Mouse (Mus musculus): ENCODE measurements at regions not wholly inside any gene's neighbourhood (a gene's known extent, or its start where the extent isn't known, plus 50 kb on each side); places are given as distances from the start of the nearest gene placed in this dataset.

GRCm38 (mm10) chr11:45174811-45175798, 558.0 kb downstream of the Ebf1 start:
- DNase-seq (ENCODE audit: low spot score), result no peak

GRCm38 (mm10) chr11:45176971-45177370, 559.9 kb downstream of the Ebf1 start:
- no peak for DNase-seq (ENCODE audit: low spot score)

- DNase-seq (ENCODE audit: low spot score), result no peak
Observed at GRCm38 (mm10) chr11:45178036-45178435, 560.9 kb downstream of the Ebf1 start.

GRCm38 (mm10) chr11:45179019-45179418, 561.9 kb downstream of the Ebf1 start:
- DNase-seq (ENCODE audit: low spot score), result no peak

- no peak for DNase-seq (ENCODE audit: low spot score)
Observed at GRCm38 (mm10) chr11:45190601-45191370, 573.7 kb downstream of the Ebf1 start.

GRCm38 (mm10) chr11:45191392-45192189, 574.5 kb downstream of the Ebf1 start:
- DNase-seq (ENCODE audit: low spot score), result no peak

GRCm38 (mm10) chr11:45193319-45193718, 576.2 kb downstream of the Ebf1 start:
- DNase-seq (ENCODE audit: low spot score), result no peak

GRCm38 (mm10) chr11:45199520-45199919, 582.4 kb downstream of the Ebf1 start:
- no peak for DNase-seq (ENCODE audit: low spot score)

- no peak for DNase-seq (ENCODE audit: low spot score)
Observed at GRCm38 (mm10) chr11:45200714-45201405, 583.7 kb downstream of the Ebf1 start.

GRCm38 (mm10) chr11:45203446-45203845, 586.3 kb downstream of the Ebf1 start:
- no peak for DNase-seq (ENCODE audit: low spot score)

GRCm38 (mm10) chr11:45206611-45207525, 589.8 kb downstream of the Ebf1 start:
- DNase-seq (ENCODE audit: low spot score), result no peak

- no peak for DNase-seq (ENCODE audit: low spot score)
Observed at GRCm38 (mm10) chr11:45214096-45214495, 597.0 kb downstream of the Ebf1 start.

- no peak for DNase-seq (ENCODE audit: low spot score)
Observed at GRCm38 (mm10) chr11:45216942-45217474, 599.9 kb downstream of the Ebf1 start.

- DNase-seq (ENCODE audit: low spot score), result no peak
Observed at GRCm38 (mm10) chr11:45219239-45219638, 602.1 kb downstream of the Ebf1 start.

- DNase-seq (ENCODE audit: low spot score), result no peak
Observed at GRCm38 (mm10) chr11:45222021-45222420, 604.9 kb downstream of the Ebf1 start.

- DNase-seq (ENCODE audit: low spot score), result no peak
Observed at GRCm38 (mm10) chr11:45235476-45236412, 616.1 kb upstream of the Clint1 start.

- no peak for DNase-seq (ENCODE audit: low spot score)
Observed at GRCm38 (mm10) chr11:45237056-45237455, 614.8 kb upstream of the Clint1 start.

- DNase-seq (ENCODE audit: low spot score), result no peak
Observed at GRCm38 (mm10) chr11:45239044-45239443, 612.8 kb upstream of the Clint1 start.

GRCm38 (mm10) chr11:45240419-45240818, 611.4 kb upstream of the Clint1 start:
- DNase-seq (ENCODE audit: low spot score), result no peak

All from ovary, postnatal 10 days (tissue).